Mouse (Mus musculus) retina, adult 2 months (tissue): Measurements from ENCODE around the gene Csdc2.

ENCODE experiments used
- DNase-seq: peaks from one replicate; pipeline ENCODE4 v3.0.0-alpha.2; 2012; ENCODE audit warnings: low read depth, low spot score

Csdc2 gene

GRCm38 (mm10) chr15:81924933-81925332, 11.6 kb upstream of the Csdc2 start:
- no peak for DNase-seq

- peak; percentile 81 for DNase-seq
Measured at GRCm38 (mm10) chr15:81925760-81926445, 10.7 kb upstream of the Csdc2 start, which contains the start of gene Polr3h. Polr3h (minus strand) TSS chr15:81926240.

- no peak for DNase-seq
Measured at GRCm38 (mm10) chr15:81926446-81926822, 10.1 kb upstream of the Csdc2 start.

- no peak for DNase-seq
Measured at GRCm38 (mm10) chr15:81927741-81928140, 8.8 kb upstream of the Csdc2 start.

GRCm38 (mm10) chr15:81928277-81928676, 8.3 kb upstream of the Csdc2 start:
- no peak for DNase-seq

- no peak for DNase-seq
Measured at GRCm38 (mm10) chr15:81932951-81933470, 3.5 kb upstream of the Csdc2 start.

- DNase-seq = no peak
Measured at GRCm38 (mm10) chr15:81933986-81934385, 2.6 kb upstream of the Csdc2 start.

GRCm38 (mm10) chr15:81935869-81936637, 506 bp upstream of the Csdc2 start:
- no peak for DNase-seq

- DNase-seq = no peak
Measured at GRCm38 (mm10) chr15:81937098-81937972, 776 bp downstream of the Csdc2 start.

- no peak for DNase-seq
Measured at GRCm38 (mm10) chr15:81938246-81938645, 1.7 kb downstream of the Csdc2 start.

GRCm38 (mm10) chr15:81939157-81939715, 2.7 kb downstream of the Csdc2 start:
- DNase-seq = no peak

- DNase-seq = no peak
Measured at GRCm38 (mm10) chr15:81939774-81940173, 3.2 kb downstream of the Csdc2 start.

- DNase-seq = no peak
Measured at GRCm38 (mm10) chr15:81940219-81940618, 3.7 kb downstream of the Csdc2 start.

GRCm38 (mm10) chr15:81941010-81941409, 4.5 kb downstream of the Csdc2 start:
- no peak for DNase-seq

- no peak for DNase-seq
Measured at GRCm38 (mm10) chr15:81943176-81943749, 6.7 kb downstream of the Csdc2 start.

- no peak for DNase-seq
Measured at GRCm38 (mm10) chr15:81949076-81949475, 12.5 kb downstream of the Csdc2 start.

- no peak for DNase-seq
Measured at GRCm38 (mm10) chr15:81949476-81950131, 13.0 kb downstream of the Csdc2 start.

GRCm38 (mm10) chr15:81950716-81951115, 14.2 kb downstream of the Csdc2 start:
- no peak for DNase-seq

GRCm38 (mm10) chr15:81951159-81951558, 14.6 kb downstream of the Csdc2 start:
- no peak for DNase-seq

GRCm38 (mm10) chr15:81952310-81952709, 15.8 kb downstream of the Csdc2 start:
- no peak for DNase-seq

GRCm38 (mm10) chr15:81954151-81954583, 17.6 kb downstream of the Csdc2 start:
- no peak for DNase-seq
